Mouse (Mus musculus) forebrain, postnatal 0 days (tissue): ENCODE measurements around the gene Mast1. TPM values are rescaled to one million over a fixed set of nuclear protein-coding genes. Genes with fewer than 3 reads are reported as not detected.

Experiments
- ATAC-seq: fragments of 200-750 bp; cut with Nextera tagmentation; 2 replicates; pipeline ENCODE4 v1.8.0; 2017; ENCODE audit warnings: mild to moderate bottlenecking, moderate library complexity
- DNase-seq: peaks from one replicate; pipeline ENCODE4 v3.0.0-alpha.2; 2015
- H3K27ac ChIP-seq: fragments of 300-500 bp; sonication (generic); 2 replicates; pipeline ENCODE4 v1.5.1; 2014; ENCODE audit warnings: low read depth, mild to moderate bottlenecking, antibody characterized with exemption, low read length, moderate library complexity, mixed read lengths
- H3K27me3 ChIP-seq: fragments of 300-500 bp; sonication (generic); 2 replicates; pipeline ENCODE4 v1.6.1; 2014; ENCODE audit warnings: mild to moderate bottlenecking, low read length, mixed read lengths; ENCODE audit not compliant: insufficient read depth
- H3K36me3 ChIP-seq: fragments of 300-500 bp; sonication (generic); 2 replicates; pipeline ENCODE4 v1.6.1; 2014; ENCODE audit warnings: mild to moderate bottlenecking, moderate library complexity; ENCODE audit not compliant: insufficient read depth
- H3K4me1 ChIP-seq: fragments of 300-500 bp; sonication (generic); 2 replicates; pipeline ENCODE4 v1.6.1; 2014; ENCODE audit warnings: antibody characterized with exemption; ENCODE audit not compliant: insufficient read depth
- H3K4me2 ChIP-seq: fragments of 300-500 bp; sonication (generic); 2 replicates; pipeline ENCODE4 v1.6.1; 2014; ENCODE audit warnings: low read depth, mild to moderate bottlenecking, moderate library complexity
- H3K4me3 ChIP-seq: fragments of 300-500 bp; sonication (generic); 2 replicates; pipeline ENCODE4 v1.5.1; 2014; ENCODE audit warnings: low read depth, low read length, mixed read lengths
- H3K9ac ChIP-seq: fragments of 300-500 bp; sonication (generic); 2 replicates; pipeline ENCODE4 v1.6.1; 2014; ENCODE audit warnings: mild to moderate bottlenecking
- H3K9me3 ChIP-seq: fragments of 300-500 bp; sonication (generic); 2 replicates; pipeline ENCODE4 v1.6.1; 2016; ENCODE audit warnings: low read length
- CTCF ChIP-seq: sonication (generic); IDR thresholded peaks from 2 replicates; pipeline ENCODE4 v1.5.1; 2016; ENCODE audit warnings: antibody characterized with exemption, control low read depth, low read depth
- WGBS: fragments of 180-500 bp; shearing (Covaris S2); extraction: QIAGEN DNeasy Blood & Tissue Kit; methylation state at CpG from one replicate; pipeline ENCODE4 v1.1.7; 2014; 5-methylcytosine and 5-hydroxymethylcytosine counted together
- polyA plus RNA-seq: library from polyadenylated mRNA; unstranded; fragments of >200 nt; fragmentation: Nextera tagmentation; extraction: Ambion mirVana; gene quantifications from 2 replicates; pipeline ENCODE4 v1.2.1, GENCODE M21; 2015
- total RNA-seq: library from RNA; depleted of rRNA; stranded (reverse); fragments of >200 nt; gene quantifications from 2 replicates; pipeline ENCODE4 v1.2.3, GENCODE M21; 2014

The Mast1 gene
- total and polyA plus RNA-seq, 2 experiments from 2014 or later, result 57.7 to 63.8 TPM

DNA sequence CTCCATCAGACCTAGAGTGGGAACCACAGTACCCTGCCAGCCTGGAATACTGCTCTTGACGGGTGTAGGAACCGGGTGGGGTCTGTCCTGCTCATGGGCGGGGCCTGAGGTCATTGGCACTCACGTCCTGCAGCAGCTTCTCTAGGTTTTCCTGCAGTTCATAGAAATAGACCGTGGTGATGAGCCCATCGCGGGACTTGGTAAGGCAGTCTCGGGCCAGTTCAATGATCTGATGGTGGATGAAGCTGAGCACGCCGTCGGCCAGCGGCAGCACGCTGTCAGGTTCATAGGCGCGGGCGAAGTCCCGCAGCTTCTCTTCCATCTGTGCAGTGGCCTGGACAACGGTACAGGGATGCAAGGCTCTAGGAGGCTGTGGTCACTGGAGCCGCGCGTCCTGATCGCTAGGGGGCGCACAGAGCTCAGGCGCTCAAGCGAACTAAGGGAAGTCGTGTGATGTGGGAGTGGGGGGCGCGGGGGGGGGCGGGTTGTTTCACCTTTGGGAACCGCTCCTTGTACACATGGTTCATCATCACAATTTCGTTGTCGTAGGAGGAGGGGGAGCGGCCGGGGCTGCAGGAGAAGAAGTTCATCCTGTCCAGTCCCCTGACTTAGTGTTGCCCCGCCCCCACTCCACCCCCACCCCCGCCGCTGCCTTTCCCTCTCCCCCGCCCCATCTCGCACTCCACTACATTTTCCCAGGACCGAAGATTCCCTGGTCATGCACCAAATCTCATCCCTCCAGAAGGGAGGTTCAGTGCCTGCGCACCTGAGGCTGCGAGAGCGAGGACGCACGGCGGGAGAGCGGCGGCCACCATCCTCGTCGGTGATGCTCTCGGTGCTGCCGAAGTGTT lies 8.5 kb downstream of the Mast1 start:
- Histone ChIP-seq H3K4me1 (no peaks in the 10 kb centered on the region), H3K4me3 (peak overlapping the region; percentile 14; the same call in 1 of the 2 replicates), H3K27me3 (no peaks in the 10 kb centered on the region), H3K9ac (0 out of 2 replicates have a peak overlapping the region, but pooled peaks have one; percentile 6), H3K9me3 (no peaks in the 10 kb centered on the region), H3K27ac (no peak overlapping the region), H3K36me3 (peaks cover 62% of the 10 kb centered on the region), H3K4me2 (peak overlapping the region; percentile 39)
- ATAC-seq, result peak; percentile 89
- peak; percentile 81 for DNase-seq
- TF ChIP-seq CTCF, result peak; percentile 85
- WGBS, result 6% methylated on average over 46 of the region's 52 CpGs

- ATAC-seq, result no peak
- peaks cover 67% of the 10 kb centered on the region for H3K36me3 ChIP-seq
These were observed 9.6 kb downstream of the Mast1 start for GRCm38 (mm10) chr8:84927513-84927912.

DNA sequence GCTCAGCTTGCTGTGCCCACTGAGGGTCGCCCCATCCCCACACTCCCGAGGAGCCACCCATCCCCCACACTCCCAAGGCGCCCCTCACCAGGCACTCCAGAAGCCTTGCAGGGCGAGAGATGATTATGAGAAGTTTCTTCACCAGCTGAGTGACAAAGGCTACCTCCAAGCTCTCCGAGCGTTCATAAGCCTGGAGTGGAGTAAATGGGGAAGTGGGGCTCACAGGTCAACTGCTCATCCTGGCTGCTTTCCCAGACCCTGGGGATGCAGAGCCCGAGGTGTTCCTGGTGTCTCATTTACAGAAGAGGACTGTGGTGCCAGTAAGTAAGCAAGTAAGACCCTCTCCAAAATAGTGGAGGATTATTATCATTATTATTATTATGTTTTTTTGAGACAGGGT lies 11.6 kb downstream of the Mast1 start:
- no peak for DNase-seq
- no peak for TF ChIP-seq CTCF
- Histone ChIP-seq H3K27me3 (no peaks in the 10 kb centered on the region), H3K4me2 (no peak overlapping the region), H3K4me1 (no peaks in the 10 kb centered on the region), H3K36me3 (peaks cover 73% of the 10 kb centered on the region), H3K27ac (no peak overlapping the region), H3K9ac (no peak overlapping the region), H3K9me3 (no peaks in the 10 kb centered on the region), H3K4me3 (no peak overlapping the region)
- 75% methylated on average over 7 of the region's 7 CpGs for WGBS
- no peak for ATAC-seq

More at GRCm38 (mm10) chr8:84927513-84927912, 9.6 kb downstream of the Mast1 start:
- Histone ChIP-seq H3K4me2 (no peak overlapping the region), H3K4me1 (no peaks in the 10 kb centered on the region), H3K9me3 (no peaks in the 10 kb centered on the region), H3K9ac (no peak overlapping the region), H3K4me3 (no peak overlapping the region), H3K27me3 (no peaks in the 10 kb centered on the region), H3K27ac (no peak overlapping the region)
- no peak for TF ChIP-seq CTCF
- 87% methylated on average over 1 of the region's 1 CpGs for WGBS
- no peak for DNase-seq

- DNase-seq, result no peak
- H3K9ac ChIP-seq, result no peak overlapping the region
- peaks cover 92% of the 10 kb centered on the region for H3K36me3 ChIP-seq
- H3K27ac ChIP-seq, result no peak overlapping the region
- TF ChIP-seq CTCF, result no peak
- H3K4me1 ChIP-seq, result no peaks in the 10 kb centered on the region
- H3K27me3 ChIP-seq, result no peaks in the 10 kb centered on the region
- H3K4me3 ChIP-seq, result no peak overlapping the region
- 81% methylated on average over 2 of the region's 2 CpGs for WGBS
- H3K4me2 ChIP-seq, result no peak overlapping the region
- H3K9me3 ChIP-seq, result no peaks in the 10 kb centered on the region
- ATAC-seq, result no peak
These were observed 15.6 kb downstream of the Mast1 start for GRCm38 (mm10) chr8:84921596-84921995.

DNA sequence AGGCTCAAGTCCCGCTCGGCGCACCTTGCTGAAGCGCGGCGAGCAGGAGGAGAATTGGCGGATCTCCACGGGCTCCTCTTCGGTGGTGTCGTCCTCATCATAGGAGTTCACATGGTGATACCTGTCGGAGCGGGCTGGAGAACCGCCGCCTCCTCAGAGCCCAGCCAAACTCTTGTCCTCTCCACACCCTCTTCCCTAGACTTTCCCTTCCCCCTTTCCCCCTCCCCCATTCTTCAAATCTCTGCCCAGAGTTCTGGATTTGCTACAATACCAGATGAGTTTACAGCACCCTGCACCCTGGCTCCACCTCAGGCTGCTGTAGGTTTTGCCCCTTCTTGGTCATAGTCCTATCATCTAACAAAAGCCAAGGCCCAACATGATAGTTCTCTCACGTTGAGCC lies 18.5 kb downstream of the Mast1 start:
- H3K4me3 ChIP-seq, result no peak overlapping the region
- H3K4me1 ChIP-seq, result no peaks in the 10 kb centered on the region
- H3K9me3 ChIP-seq, result no peaks in the 10 kb centered on the region
- no peak for TF ChIP-seq CTCF
- H3K36me3 ChIP-seq, result peaks cover 88% of the 10 kb centered on the region
- H3K27me3 ChIP-seq, result peaks cover 4% of the 10 kb centered on the region; the same call in 1 of the 2 replicates
- 95% methylated on average over 15 of the region's 15 CpGs for WGBS
- DNase-seq, result no peak
- no peak overlapping the region for H3K9ac ChIP-seq
- no peak overlapping the region for H3K4me2 ChIP-seq
- no peak overlapping the region for H3K27ac ChIP-seq
- ATAC-seq, result no peak

- DNase-seq, result no peak
- WGBS, result 47% methylated on average over 20 of the region's 20 CpGs
- Histone ChIP-seq H3K9ac (no peak overlapping the region), H3K4me1 (no peaks in the 10 kb centered on the region), H3K36me3 (peaks cover 89% of the 10 kb centered on the region), H3K4me2 (no peak overlapping the region), H3K4me3 (no peak overlapping the region), H3K9me3 (no peaks in the 10 kb centered on the region), H3K27ac (no peak overlapping the region), H3K27me3 (peaks cover 4% of the 10 kb centered on the region; the same call in 1 of the 2 replicates)
- no peak for TF ChIP-seq CTCF
- no peak for ATAC-seq
These were observed 19.4 kb downstream of the Mast1 start for GRCm38 (mm10) chr8:84917781-84918180.

DNA sequence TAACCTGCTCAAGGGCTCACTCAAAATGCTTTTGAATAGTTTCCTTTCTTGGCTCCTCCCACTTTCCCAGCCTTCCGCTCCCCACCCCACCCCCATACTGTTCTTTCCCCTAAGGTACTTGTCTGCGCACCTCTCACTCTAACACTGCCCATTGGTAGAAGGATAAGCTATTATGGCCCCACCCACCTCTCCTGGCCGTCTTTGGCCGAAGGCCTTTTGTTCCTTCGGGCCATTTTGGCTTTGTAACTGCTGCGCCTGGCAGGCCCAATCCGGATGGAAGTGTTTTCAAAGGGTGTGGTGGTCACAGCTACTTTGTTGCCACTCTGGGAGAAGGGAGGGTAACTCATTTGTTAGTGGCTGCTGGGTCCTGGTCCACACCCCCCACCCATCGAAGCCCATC lies 21.9 kb downstream of the Mast1 start:
- Histone ChIP-seq H3K4me3 (no peak overlapping the region), H3K27me3 (peaks cover 4% of the 10 kb centered on the region; the same call in 1 of the 2 replicates), H3K36me3 (peaks cover 86% of the 10 kb centered on the region), H3K9me3 (no peaks in the 10 kb centered on the region), H3K27ac (no peak overlapping the region), H3K9ac (no peak overlapping the region), H3K4me2 (no peak overlapping the region), H3K4me1 (no peaks in the 10 kb centered on the region)
- no peak for ATAC-seq
- 88% methylated on average over 8 of the region's 8 CpGs for WGBS
- TF ChIP-seq CTCF, result no peak
- DNase-seq, result no peak
